Comparison of ENCODE assay signal across 9 mouse cellular contexts in genomic region chr10:86457665-86458209, GRCm38 (mm10). TPM values are rescaled to one million over a fixed set of nuclear protein-coding genes. Genes with fewer than 3 reads are reported as not detected.
A peak's percentile ranks its signal among the peaks of the same experiment; 100 is the strongest.
DNase-seq lines count a peak whose midpoint lies in the region; ATAC-seq and TF ChIP-seq lines count a peak whose summit lies in the region.
"Had no signal": no experiment of that assay in that cellular context is flagged by ENCODE, and none has a peak within 500 bp of the region (broad histone marks: within the 10 kb centered on the region; RNA-seq: fewer than 3 reads in every experiment).

No protein-coding gene starts in this region.

- no peak overlapping the region for H3K4me3 ChIP-seq in stomach, embryonic 16.5 days (replicated peaks; ENCODE audit: low read length)
- no peak overlapping the region for H3K4me3 ChIP-seq in stomach, postnatal 0 days (ENCODE audit: low read depth, low read length)
- H3K4me3 ChIP-seq in hindbrain, embryonic 12.5 days: no peak overlapping the region
- H3K4me3 ChIP-seq in liver, embryonic 11.5 days (ENCODE audit: low read depth, low read length): no peak overlapping the region
- H3K4me3 ChIP-seq: heart, adult 2 months had no signal

- no peak for TF ChIP-seq CTCF in stomach, postnatal 0 days (IDR thresholded peaks at IDR 0.05; ENCODE audit: low read depth)

- no peaks in the 10 kb centered on the region for H3K27me3 ChIP-seq in stomach, embryonic 16.5 days (ENCODE audit: control insufficient read depth, insufficient read depth, low read length)
- H3K27me3 ChIP-seq in stomach, postnatal 0 days (ENCODE audit: control insufficient read depth, insufficient read depth, low read length): no peaks in the 10 kb centered on the region
- H3K27me3 ChIP-seq in hindbrain, embryonic 12.5 days: no peaks in the 10 kb centered on the region; the same call in 1 of the 2 replicates
- no peaks in the 10 kb centered on the region for H3K27me3 ChIP-seq in liver, embryonic 11.5 days (replicated peaks; ENCODE audit: control insufficient read depth, insufficient read depth, low read length)

- H3K27ac ChIP-seq in stomach, embryonic 16.5 days (ENCODE audit: low read length): no peak overlapping the region
- no peak overlapping the region for H3K27ac ChIP-seq in stomach, postnatal 0 days (replicated peaks)
- peak overlapping the region; percentile 46; the same call in 1 of the 2 replicates for H3K27ac ChIP-seq in hindbrain, embryonic 12.5 days
- H3K27ac ChIP-seq in liver, embryonic 11.5 days (ENCODE audit: low read depth, low read length): no peak overlapping the region
- H3K27ac ChIP-seq: heart, adult 2 months had no signal

- H3K36me3 ChIP-seq in stomach, embryonic 16.5 days (ENCODE audit: control insufficient read depth, insufficient read depth, low read length): no peaks in the 10 kb centered on the region
- H3K36me3 ChIP-seq in stomach, postnatal 0 days (ENCODE audit: control insufficient read depth, insufficient read depth, low read length): no peaks in the 10 kb centered on the region
- H3K36me3 ChIP-seq in hindbrain, embryonic 12.5 days: no peaks in the 10 kb centered on the region
- H3K36me3 ChIP-seq in liver, embryonic 11.5 days (ENCODE audit: control insufficient read depth, insufficient read depth, low read length): no peaks in the 10 kb centered on the region

- no peaks in the 10 kb centered on the region for H3K9me3 ChIP-seq in stomach, embryonic 16.5 days (replicated peaks; ENCODE audit: control insufficient read depth, low read length)
- no peaks in the 10 kb centered on the region for H3K9me3 ChIP-seq in stomach, postnatal 0 days (ENCODE audit: control insufficient read depth, low read length)
- H3K9me3 ChIP-seq in hindbrain, embryonic 12.5 days (replicated peaks): no peaks in the 10 kb centered on the region
- no peaks in the 10 kb centered on the region for H3K9me3 ChIP-seq in liver, embryonic 11.5 days (ENCODE audit: control insufficient read depth, low read length)

- no peak for TF ChIP-seq EP300 in stomach, postnatal 0 days (optimal IDR thresholded peaks at IDR 0.05)

- no peak for DNase-seq in stomach, postnatal 0 days (ENCODE audit: low spot score)
- peak; percentile 23 for DNase-seq in lung, postnatal 36 days
- DNase-seq in right cerebral cortex, postnatal 4 days: peak; percentile 39
- DNase-seq in kidney, postnatal 25 days: no peak
- DNase-seq in liver, embryonic 11.5 days (ENCODE audit: low spot score): no peak
- no peak for DNase-seq in urinary bladder, adult 18-20 months (ENCODE audit: low spot score in 2 of 2)

- ATAC-seq in stomach, embryonic 16.5 days (ENCODE audit: insufficient read depth, low FRiP score): 0 out of 2 replicates have a peak, but pooled peaks have one; percentile 15
- ATAC-seq in stomach, postnatal 0 days (ENCODE audit: low FRiP score, low TSS enrichment): no peak
- ATAC-seq in hindbrain, embryonic 12.5 days (ENCODE audit: low FRiP score): peak; percentile 66
- ATAC-seq in liver, embryonic 11.5 days (replicated peaks; ENCODE audit: low FRiP score): no peak

- H3K4me1 ChIP-seq in stomach, embryonic 16.5 days (ENCODE audit: control insufficient read depth, insufficient read depth, low read length): 0 out of 2 replicates have a peak, but pooled peaks cover 3% of the 10 kb centered on the region
- H3K4me1 ChIP-seq in stomach, postnatal 0 days (replicated peaks; ENCODE audit: control insufficient read depth, insufficient read depth): no peaks in the 10 kb centered on the region
- H3K4me1 ChIP-seq in hindbrain, embryonic 12.5 days: peaks cover 13% of the 10 kb centered on the region
- H3K4me1 ChIP-seq in liver, embryonic 11.5 days (replicated peaks; ENCODE audit: control insufficient read depth, insufficient read depth, low read length): no peaks in the 10 kb centered on the region

- H3K9ac ChIP-seq in stomach, embryonic 16.5 days (ENCODE audit: low read length): no peak overlapping the region
- no peak overlapping the region for H3K9ac ChIP-seq in stomach, postnatal 0 days (ENCODE audit: low read length)
- no peak overlapping the region for H3K9ac ChIP-seq in hindbrain, embryonic 12.5 days
- H3K9ac ChIP-seq in liver, embryonic 11.5 days (ENCODE audit: low read depth, low read length): no peak overlapping the region

- no peak overlapping the region for H3K4me2 ChIP-seq in stomach, embryonic 16.5 days (ENCODE audit: low read depth, low read length)
- no peak overlapping the region for H3K4me2 ChIP-seq in stomach, postnatal 0 days (replicated peaks; ENCODE audit: low read depth)
- H3K4me2 ChIP-seq in hindbrain, embryonic 12.5 days (replicated peaks): no peak overlapping the region
- no peak overlapping the region for H3K4me2 ChIP-seq in liver, embryonic 11.5 days

RNA-seq across cellular contexts. Expression of gene Syn3, which starts 41.0 kb away (rescaled TPM):
- 3.2 and 4.0 TPM in 2 replicates for polyA plus RNA-seq in stomach, embryonic 16.5 days (2015; fragmentation: Nextera tagmentation; extraction: Ambion mirVana)
- 1.3 and 1.6 TPM in 2 replicates for polyA plus RNA-seq in stomach, postnatal 0 days (2015; fragmentation: Nextera tagmentation; extraction: Ambion mirVana)
- polyA plus RNA-seq in hindbrain, embryonic 12.5 days (2016; fragmentation: Nextera tagmentation; extraction: Ambion mirVana): 7.9 and 9.2 TPM in 2 replicates
- 0.58 and 0.66 TPM in 2 replicates for polyA plus RNA-seq in liver, embryonic 11.5 days (2014; fragmentation: Nextera tagmentation; extraction: Ambion mirVana)

Comparison
In these comparisons a context has a peak if more than half of its experiments do, and no peak if none do; other contexts are left out.
1. ATAC-seq: peak in stomach, embryonic 16.5 days (single experiment) and hindbrain, embryonic 12.5 days (single experiment); none in stomach, postnatal 0 days (single experiment) and liver, embryonic 11.5 days (single experiment).
2. DNase-seq: peak in lung, postnatal 36 days (single experiment) and right cerebral cortex, postnatal 4 days (single experiment); none in stomach, postnatal 0 days (single experiment), kidney, postnatal 25 days (0 of 2), liver, embryonic 11.5 days (single experiment) and urinary bladder, adult 18-20 months (0 of 2).